Mouse (Mus musculus) thymus, postnatal 4 days (tissue): ENCODE measurements at regions not wholly inside any gene's neighbourhood (a gene's known extent, or its start where the extent isn't known, plus 50 kb on each side); places are given as distances from the start of the nearest gene placed in this dataset.

ENCODE experiments used
- DNase-seq: peaks from one replicate; pipeline ENCODE4 v3.0.0; 2021

GRCm38 (mm10) chr12:27593436-27593835 lies 251.1 kb upstream of the Sox11 start:
- no peak for DNase-seq

DNA sequence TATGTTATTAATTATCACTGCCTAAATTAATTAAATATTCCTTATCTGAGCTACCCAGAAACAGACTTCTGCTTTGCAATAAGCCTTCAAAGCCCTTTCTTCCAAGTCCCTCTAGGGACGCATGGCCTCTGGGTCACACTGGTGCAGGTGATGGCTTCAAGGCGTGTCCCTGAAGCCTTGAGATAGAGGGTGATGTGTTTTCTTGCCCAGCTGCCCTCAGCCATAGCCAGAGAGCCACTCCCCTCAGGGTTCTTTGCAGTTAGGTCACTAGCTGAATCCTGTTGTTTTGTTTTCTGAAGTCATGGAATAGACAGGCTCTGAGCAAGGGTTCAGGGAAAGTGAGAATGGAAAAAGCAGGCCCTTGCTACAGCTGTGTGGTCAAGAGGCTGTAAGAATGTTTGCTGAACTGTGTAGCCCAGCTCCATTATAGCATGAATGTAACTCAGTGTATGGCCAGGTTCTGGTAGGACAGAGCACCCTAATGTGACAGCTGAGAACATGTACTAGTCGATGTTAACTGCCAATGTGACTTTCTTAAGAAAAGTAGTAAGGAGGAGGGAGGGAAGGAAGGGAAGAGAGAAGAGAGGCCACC lies 233.8 kb upstream of the Sox11 start:
- no peak for DNase-seq

DNA sequence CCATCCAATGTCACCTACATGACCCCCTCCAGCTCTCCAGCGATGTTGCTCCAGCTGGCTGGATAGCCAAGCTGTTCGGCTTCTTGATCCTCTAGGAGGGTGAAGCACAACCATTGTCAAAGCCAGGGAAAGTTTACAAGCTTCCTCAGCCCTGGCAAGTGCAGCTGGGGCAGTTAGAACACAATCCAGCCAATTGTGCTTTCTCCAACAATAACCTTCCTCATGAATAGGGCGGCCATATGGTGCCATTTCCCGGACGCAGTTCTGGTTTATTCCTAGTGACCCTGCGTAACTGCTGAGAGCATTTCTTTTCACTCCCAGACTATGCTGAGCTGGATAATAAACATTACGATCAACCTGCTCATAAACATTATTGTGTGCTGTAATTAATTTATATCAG lies 233.3 kb upstream of the Sox11 start:
- DNase-seq = no peak

- DNase-seq = no peak
Measured at GRCm38 (mm10) chr12:27567250-27567649, 224.9 kb upstream of the Sox11 start.

DNA sequence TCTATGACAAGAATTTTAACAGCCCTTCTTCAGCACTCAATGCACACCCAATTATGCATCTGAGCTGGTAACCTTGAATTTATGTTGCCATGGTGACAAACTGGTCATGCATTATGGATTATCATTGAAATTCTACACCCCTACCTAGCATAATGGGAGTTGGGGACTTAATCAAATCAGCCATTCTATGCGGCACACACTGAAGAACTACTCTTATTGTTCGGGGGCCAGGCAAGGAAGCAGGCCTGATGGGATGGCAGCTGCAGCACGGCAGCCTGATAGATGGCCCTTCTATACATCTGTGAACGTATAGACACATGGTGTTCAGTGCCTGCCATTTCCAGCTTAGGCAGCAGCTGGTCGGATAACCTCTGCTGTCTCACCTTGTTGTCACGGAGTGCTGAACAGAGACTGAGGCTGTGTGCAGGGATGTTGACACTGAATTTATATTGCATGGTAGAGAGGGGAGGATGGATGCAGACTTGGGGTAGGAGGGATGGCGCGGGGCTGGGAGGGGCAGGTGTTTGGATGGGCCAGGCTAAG lies 223.7 kb upstream of the Sox11 start:
- no peak for DNase-seq

- DNase-seq = no peak
Measured at GRCm38 (mm10) chr12:27564641-27565306, 222.4 kb upstream of the Sox11 start.

- DNase-seq = no peak
Measured at GRCm38 (mm10) chr12:27563900-27564299, 221.5 kb upstream of the Sox11 start.

DNA sequence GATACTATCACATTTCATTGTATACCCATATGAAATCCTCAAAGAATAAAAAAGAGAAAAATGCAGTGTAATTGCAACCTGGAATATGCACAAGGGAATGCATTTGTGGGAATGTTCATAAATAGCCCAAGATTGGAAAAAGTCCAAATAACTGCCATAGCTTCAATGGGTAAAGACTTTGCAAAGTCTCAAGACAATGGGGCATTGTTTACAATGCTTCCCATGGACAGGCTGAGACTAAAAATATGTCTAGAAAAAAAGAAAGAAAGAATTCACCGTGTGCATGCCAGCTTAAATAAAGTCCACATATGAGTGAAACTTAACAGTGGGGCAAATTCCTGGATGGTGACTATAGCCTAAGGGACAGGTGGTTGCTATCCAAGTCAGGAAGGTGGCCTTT lies 210.4 kb upstream of the Sox11 start:
- no peak for DNase-seq

- no peak for DNase-seq
Measured at GRCm38 (mm10) chr12:27538210-27538609, 195.8 kb upstream of the Sox11 start.

GRCm38 (mm10) chr12:27537507-27537906 lies 195.1 kb upstream of the Sox11 start:
- DNase-seq = no peak

GRCm38 (mm10) chr12:27537017-27537416 lies 194.6 kb upstream of the Sox11 start:
- no peak for DNase-seq

- DNase-seq = no peak
Measured at GRCm38 (mm10) chr12:27525604-27526003, 183.2 kb upstream of the Sox11 start.

DNA sequence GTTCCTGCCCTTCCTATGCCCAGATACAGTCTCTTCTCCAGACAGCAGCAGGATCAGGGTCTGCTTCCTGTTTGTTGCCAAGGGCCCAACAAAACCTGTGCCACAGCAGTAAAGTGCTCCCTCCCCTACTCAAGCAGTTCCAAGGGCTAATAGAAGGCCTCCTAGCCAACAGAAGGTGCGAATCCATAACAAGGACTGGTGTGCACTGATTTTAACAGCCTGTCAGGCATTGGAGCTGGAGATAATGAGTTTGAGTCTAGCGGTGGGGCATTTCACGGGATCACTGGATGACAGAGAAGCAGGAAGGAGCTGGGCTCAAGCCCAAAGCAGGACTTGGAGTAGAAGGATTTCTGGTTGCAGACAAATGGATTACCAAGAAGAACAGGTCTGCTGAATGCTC lies 170.9 kb upstream of the Sox11 start:
- DNase-seq = no peak

- no peak for DNase-seq
Measured at GRCm38 (mm10) chr12:27508226-27508560, 165.8 kb upstream of the Sox11 start.

DNA sequence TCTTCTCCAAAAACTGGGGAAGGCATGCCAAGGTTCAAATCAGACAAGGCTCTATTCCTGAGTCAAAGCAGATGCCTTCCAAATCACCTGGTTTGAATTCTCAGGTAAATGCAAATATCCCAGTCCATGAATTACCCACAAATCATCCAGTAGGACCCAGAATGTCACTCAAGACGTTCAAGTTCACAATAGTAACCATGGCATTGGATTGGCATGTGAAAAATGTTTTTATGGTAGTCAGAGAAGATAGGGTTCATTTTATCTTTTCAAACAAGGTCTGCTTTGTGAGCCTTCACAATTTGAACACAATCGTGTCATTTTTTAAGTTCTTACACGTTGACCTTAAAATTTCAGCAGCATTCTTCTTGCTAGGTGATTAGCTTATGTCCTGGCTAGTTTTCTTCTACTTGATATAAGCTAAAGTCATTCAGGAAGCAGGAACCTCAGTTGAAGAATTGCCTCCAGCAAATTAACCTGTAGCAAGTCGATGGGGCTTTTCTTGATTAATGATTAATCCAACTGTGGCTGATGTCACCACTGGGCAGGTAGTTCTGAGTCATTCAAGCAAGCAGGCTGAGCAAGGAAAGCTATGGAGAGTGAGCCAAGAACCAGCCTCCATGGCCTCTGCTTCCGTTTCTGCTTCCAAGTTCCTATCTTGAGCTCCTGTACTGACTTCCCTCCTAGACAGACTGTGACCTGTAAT lies 165.3 kb upstream of the Sox11 start:
- no peak for DNase-seq

GRCm38 (mm10) chr12:27502716-27503486 lies 160.5 kb upstream of the Sox11 start:
- no peak for DNase-seq

DNA sequence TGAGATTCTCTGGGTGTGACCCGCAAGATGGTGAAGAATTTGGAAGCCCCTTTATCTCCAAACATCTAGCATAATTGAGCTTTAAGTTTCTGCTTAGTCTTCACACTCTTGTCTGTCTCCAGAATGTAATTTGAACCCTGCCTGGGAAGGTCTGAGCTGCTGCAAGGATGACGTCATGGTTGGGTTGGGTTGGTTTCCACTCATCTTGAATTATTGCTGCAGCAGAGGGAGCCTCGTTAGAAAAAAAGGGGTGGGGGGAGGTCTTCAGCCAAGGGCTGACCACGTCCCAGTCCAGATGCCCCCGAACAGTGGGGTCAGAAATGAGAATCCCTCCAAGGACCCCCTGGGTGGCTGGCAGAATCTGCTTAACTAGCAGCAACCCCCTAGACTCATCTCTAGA lies 158.1 kb upstream of the Sox11 start:
- no peak for DNase-seq

DNA sequence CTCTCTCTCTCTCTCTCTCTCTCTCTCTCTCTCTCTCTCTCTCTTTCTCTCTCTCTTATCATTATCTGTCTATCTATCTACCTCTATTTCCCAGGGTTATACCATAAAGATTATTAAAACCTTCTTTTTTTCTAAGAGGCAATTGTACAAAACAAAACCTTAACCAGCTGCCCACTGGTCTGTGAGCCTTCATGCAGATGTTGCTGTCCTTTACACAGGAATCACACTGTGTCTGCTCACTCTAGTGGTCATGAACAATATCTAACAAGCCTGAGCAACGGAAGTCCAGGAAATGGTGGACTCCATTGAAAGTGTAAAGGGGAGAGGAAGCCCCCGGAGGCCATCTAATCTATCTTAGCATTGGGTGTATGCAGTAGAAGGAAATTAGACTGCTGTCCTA lies 156.9 kb upstream of the Sox11 start:
- DNase-seq = no peak

- DNase-seq = no peak
Measured at GRCm38 (mm10) chr12:27496826-27497557, 154.6 kb upstream of the Sox11 start.

- DNase-seq = no peak
Measured at GRCm38 (mm10) chr12:27492270-27492669, 149.9 kb upstream of the Sox11 start.

- DNase-seq = no peak
Measured at GRCm38 (mm10) chr12:27481230-27481629, 138.9 kb upstream of the Sox11 start.

- DNase-seq = no peak
Measured at GRCm38 (mm10) chr12:27479601-27480001, 137.2 kb upstream of the Sox11 start.

DNA sequence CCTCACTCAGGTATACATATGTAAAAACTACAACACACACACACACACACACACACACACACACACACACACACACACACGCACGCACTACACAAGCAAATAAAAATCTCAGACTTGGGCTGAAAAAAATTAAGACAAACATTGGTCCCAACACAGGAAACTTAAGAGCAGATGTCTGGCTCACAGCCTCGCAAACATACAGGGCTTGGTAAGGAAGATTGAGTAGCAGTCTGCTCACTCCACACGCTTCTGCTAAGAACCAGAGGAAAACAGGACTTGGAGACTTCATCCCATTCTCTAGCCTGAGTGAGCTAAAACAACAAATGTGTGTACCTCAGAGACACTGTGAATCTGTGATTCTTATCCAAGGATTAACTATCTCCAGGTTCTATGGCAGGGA lies 132.3 kb upstream of the Sox11 start:
- DNase-seq = no peak
